Mouse (Mus musculus) fat pad, adult 2 months (tissue): Measurements from ENCODE around the gene Olfr222.

Experiments
- DNase-seq: peaks from one replicate; pipeline ENCODE4 v3.0.0-alpha.2; 2011; ENCODE audit warnings: low read depth, low spot score; ENCODE audit errors: extremely low read depth

Gene Olfr222

GRCm38 (mm10) chr11:59542442-59542841, 33.6 kb downstream of the Olfr222 start:
- no peak for DNase-seq

- DNase-seq, result no peak
Measured at GRCm38 (mm10) chr11:59541324-59541723, 34.7 kb downstream of the Olfr222 start, which contains the start of gene Nlrp3. Gene Nlrp3, plus strand, starts transcription at chr11:59541568.

- DNase-seq, result no peak
Measured at GRCm38 (mm10) chr11:59540123-59540522, 35.9 kb downstream of the Olfr222 start.

- DNase-seq, result no peak
Measured at GRCm38 (mm10) chr11:59538387-59538786, 37.6 kb downstream of the Olfr222 start.

GRCm38 (mm10) chr11:59537218-59538130, 38.6 kb downstream of the Olfr222 start:
- DNase-seq, result no peak

GRCm38 (mm10) chr11:59531562-59531961, 44.5 kb downstream of the Olfr222 start:
- no peak for DNase-seq

GRCm38 (mm10) chr11:59530870-59531535, 45.0 kb downstream of the Olfr222 start:
- no peak for DNase-seq

GRCm38 (mm10) chr11:59530221-59530620, 45.8 kb downstream of the Olfr222 start:
- DNase-seq, result no peak

- DNase-seq, result no peak
Measured at GRCm38 (mm10) chr11:59526472-59527080, 49.5 kb downstream of the Olfr222 start, which contains the start of gene Zkscan17. Gene Zkscan17, minus strand, starts transcription at chr11:59526751.

- DNase-seq, result no peak
Measured at GRCm38 (mm10) chr11:59525237-59525636, 50.8 kb downstream of the Olfr222 start.

GRCm38 (mm10) chr11:59524150-59524549, 51.9 kb downstream of the Olfr222 start:
- DNase-seq, result no peak
